Mouse (Mus musculus) limb, embryonic 10.5 days (tissue): ENCODE data around the gene Adal. TPM values are rescaled to one million over a fixed set of nuclear protein-coding genes. Genes with fewer than 3 reads are reported as not detected.
A peak's percentile ranks its signal among the peaks of the same experiment; 100 is the strongest.

ENCODE experiments used
- DNase-seq: peaks from one replicate; pipeline ENCODE4 v3.0.0-alpha.2; 2017; ENCODE audit warnings: low spot score
- H3K27ac ChIP-seq: fragments of 300-500 bp; sonication (generic); 2 replicates; pipeline ENCODE4 v1.5.1; 2016; ENCODE audit warnings: mild to moderate bottlenecking
- H3K27me3 ChIP-seq: fragments of 300-500 bp; sonication (generic); 2 replicates; pipeline ENCODE4 v1.6.1; 2016; ENCODE audit warnings: low read depth, mild to moderate bottlenecking; ENCODE audit not compliant: poor library complexity, severe bottlenecking
- H3K36me3 ChIP-seq: fragments of 300-500 bp; sonication (generic); 2 replicates; pipeline ENCODE4 v1.6.1; 2016; ENCODE audit warnings: mild to moderate bottlenecking, moderate library complexity
- H3K4me1 ChIP-seq: fragments of 300-500 bp; sonication (generic); 2 replicates; pipeline ENCODE4 v1.6.1; 2016
- H3K4me3 ChIP-seq: fragments of 300-500 bp; sonication (generic); 2 replicates; pipeline ENCODE4 v1.5.1; 2016; ENCODE audit warnings: mild to moderate bottlenecking, moderate library complexity
- H3K9me3 ChIP-seq: fragments of 300-500 bp; sonication (generic); replicated peaks from 2 replicates; pipeline ENCODE4 v1.6.1; 2016; ENCODE audit warnings: mild to moderate bottlenecking
- WGBS: fragments of 180-500 bp; shearing (Covaris S2); methylation state at CpG from one replicate; pipeline ENCODE4 v1.1.7; 2016; 5-methylcytosine and 5-hydroxymethylcytosine counted together
- polyA plus RNA-seq: library from polyadenylated mRNA; unstranded; fragments of >200 nt; fragmentation: Nextera tagmentation; extraction: Ambion mirVana; gene quantifications from 2 replicates; pipeline ENCODE4 v1.2.1, GENCODE M21; 2016

The Adal gene
- polyA plus RNA-seq, 1 experiment from 2014 or later, result 22.2 TPM

- H3K27me3 ChIP-seq, result no peaks in the 10 kb centered on the region
- DNase-seq, result no peak
- H3K27ac ChIP-seq, result peak overlapping the region; percentile 97
- peak overlapping the region; percentile 76 for H3K4me3 ChIP-seq
- peaks cover 3% of the 10 kb centered on the region; the same call in 1 of the 2 replicates for H3K9me3 ChIP-seq
- H3K36me3 ChIP-seq, result peaks cover 45% of the 10 kb centered on the region
- 81% methylated on average over 16 of the region's 16 CpGs for WGBS
- H3K4me1 ChIP-seq, result peaks cover 23% of the 10 kb centered on the region
Observed at GRCm38 (mm10) chr2:121141216-121142035, 1.2 kb downstream of the Adal start.

- no peak for DNase-seq
- H3K36me3 ChIP-seq, result peaks cover 45% of the 10 kb centered on the region
- 91% methylated on average over 2 of the region's 2 CpGs for WGBS
- H3K4me3 ChIP-seq, result no peak overlapping the region
- no peak overlapping the region for H3K27ac ChIP-seq
- H3K27me3 ChIP-seq, result no peaks in the 10 kb centered on the region
- peaks cover 3% of the 10 kb centered on the region; the same call in 1 of the 2 replicates for H3K9me3 ChIP-seq
- H3K4me1 ChIP-seq, result peaks cover 23% of the 10 kb centered on the region
Observed at GRCm38 (mm10) chr2:121142415-121142814, 2.2 kb downstream of the Adal start.

GRCm38 (mm10) chr2:121149679-121150078, 9.5 kb downstream of the Adal start:
- peaks cover 46% of the 10 kb centered on the region for H3K36me3 ChIP-seq
- 87% methylated on average over 5 of the region's 5 CpGs for WGBS
- no peaks in the 10 kb centered on the region for H3K9me3 ChIP-seq
- DNase-seq, result no peak
- H3K4me1 ChIP-seq, result no peaks in the 10 kb centered on the region
- H3K4me3 ChIP-seq, result no peak overlapping the region
- H3K27me3 ChIP-seq, result no peaks in the 10 kb centered on the region
- H3K27ac ChIP-seq, result no peak overlapping the region

GRCm38 (mm10) chr2:121153100-121153499, 12.9 kb downstream of the Adal start:
- Histone ChIP-seq H3K4me1 (no peaks in the 10 kb centered on the region), H3K27me3 (no peaks in the 10 kb centered on the region), H3K9me3 (no peaks in the 10 kb centered on the region), H3K36me3 (peaks cover 48% of the 10 kb centered on the region), H3K27ac (no peak overlapping the region), H3K4me3 (no peak overlapping the region)
- 90% methylated on average over 3 of the region's 3 CpGs for WGBS
- DNase-seq, result no peak

- H3K9me3 ChIP-seq, result no peaks in the 10 kb centered on the region
- H3K27me3 ChIP-seq, result no peaks in the 10 kb centered on the region
- no peak for DNase-seq
- 46% methylated on average over 4 of the region's 4 CpGs for WGBS
- peak overlapping the region; percentile 78 for H3K4me3 ChIP-seq
- no peak overlapping the region for H3K27ac ChIP-seq
- H3K4me1 ChIP-seq, result peaks cover 23% of the 10 kb centered on the region
- peaks cover 43% of the 10 kb centered on the region for H3K36me3 ChIP-seq
Observed at GRCm38 (mm10) chr2:121169173-121169572, 28.9 kb downstream of the Adal start.

DNA sequence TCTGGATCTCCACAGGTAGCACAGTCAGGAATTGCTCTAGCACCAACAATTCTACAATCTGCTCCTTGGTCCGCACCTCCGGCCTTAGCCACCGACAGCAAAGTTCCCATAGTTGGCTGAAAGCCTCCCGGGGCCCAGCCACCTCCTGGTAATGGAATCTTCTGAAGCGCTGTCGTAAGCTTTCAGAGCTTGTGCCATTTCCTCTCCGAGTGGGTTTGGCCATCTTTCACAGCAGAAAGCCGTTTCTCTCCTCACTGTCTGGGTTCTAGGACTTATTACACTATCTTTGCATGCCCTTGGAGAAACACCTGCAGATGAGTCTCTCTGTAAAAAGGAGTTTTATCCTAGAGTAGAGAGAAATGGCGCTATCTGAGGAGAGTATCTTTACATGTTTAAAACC, 29.7 kb downstream of the Adal start:
- WGBS, result 11% methylated on average over 9 of the region's 9 CpGs
- Histone ChIP-seq H3K4me3 (peak overlapping the region; percentile 78), H3K27me3 (no peaks in the 10 kb centered on the region), H3K36me3 (peaks cover 45% of the 10 kb centered on the region), H3K27ac (0 out of 2 replicates have a peak overlapping the region, but pooled peaks have one; percentile 91), H3K4me1 (peaks cover 23% of the 10 kb centered on the region), H3K9me3 (no peaks in the 10 kb centered on the region)
- DNase-seq, result peak; percentile 40

DNA sequence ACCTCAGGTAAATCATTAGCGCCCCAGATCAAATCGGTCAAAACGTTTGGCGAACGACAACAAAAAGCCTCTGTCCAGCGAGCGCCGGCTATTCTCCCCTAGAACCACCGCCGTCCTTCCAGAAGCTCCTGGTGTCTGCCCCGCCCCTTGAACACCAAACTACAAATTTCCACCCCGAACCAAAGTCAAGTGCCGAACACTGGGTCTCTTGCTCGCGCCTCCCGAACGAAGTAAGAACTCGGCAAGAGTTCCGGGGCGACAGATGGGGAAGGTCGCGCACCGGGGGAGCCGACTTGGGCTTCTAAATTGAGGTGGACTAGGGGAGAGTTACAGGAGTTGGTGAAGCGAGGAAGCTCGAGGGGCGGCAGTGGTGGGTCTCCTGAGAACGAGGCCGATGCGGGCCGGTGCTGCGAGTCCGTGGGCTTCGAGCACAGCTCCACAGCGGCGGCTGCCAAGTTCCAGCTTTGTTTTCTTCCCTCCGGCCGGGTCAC, 30.3 kb downstream of the Adal start, which contains the start of gene Tubgcp4:
Gene Tubgcp4 (plus strand): TSS at position 174 of the 491 bp plus-strand sequence.
- Histone ChIP-seq H3K9me3 (no peaks in the 10 kb centered on the region), H3K4me1 (peaks cover 23% of the 10 kb centered on the region), H3K4me3 (peak within 1 kb of the TSS; percentile 78), H3K36me3 (peaks cover 46% of the 10 kb centered on the region), H3K27me3 (no peaks in the 10 kb centered on the region), H3K27ac (peak within 1 kb of the TSS; percentile 91)
- WGBS, result under 1% methylated on average over 38 of the region's 38 CpGs
- no peak for DNase-seq

DNA sequence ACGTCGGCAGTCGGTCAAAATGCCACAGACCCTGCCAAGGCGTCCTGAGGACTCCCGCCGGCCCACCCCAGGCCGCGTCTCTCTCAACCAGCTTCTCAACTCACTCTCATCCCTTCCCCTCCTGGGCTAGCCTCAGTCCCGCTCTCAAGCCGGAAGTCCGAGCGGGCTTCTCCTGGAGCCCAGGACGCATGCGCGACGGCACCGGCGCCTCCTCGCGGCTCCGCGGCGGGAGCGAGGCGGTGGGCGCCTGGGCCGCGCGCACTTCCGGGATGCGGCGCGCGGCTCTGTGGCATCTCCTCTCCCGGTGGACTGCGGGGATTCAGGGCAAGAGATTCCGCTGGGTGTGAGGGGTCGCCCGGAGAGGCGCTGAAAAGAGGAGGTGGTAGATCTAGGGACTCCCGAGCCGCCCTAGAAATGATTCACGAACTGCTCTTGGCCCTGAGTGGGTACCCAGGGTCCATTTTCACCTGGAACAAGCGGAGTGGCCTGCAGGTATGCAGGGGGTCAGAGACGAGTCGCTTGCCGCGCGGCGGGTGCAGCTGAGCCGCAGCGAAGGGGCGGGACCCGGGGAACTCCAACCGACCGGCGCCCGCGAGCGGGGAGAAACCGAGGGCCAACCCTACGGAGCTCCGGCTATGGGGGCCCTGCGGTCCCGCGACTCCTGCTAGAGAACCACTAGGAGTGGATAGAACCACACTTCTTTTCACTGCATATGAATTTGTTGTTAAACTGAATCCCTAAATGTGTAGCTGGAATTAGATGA, 30.9 kb downstream of the Adal start, which contains the start of gene Zscan29:
Gene Zscan29 (minus strand): TSS at position 146 of the 763 bp plus-strand sequence.
- H3K27me3 ChIP-seq, result no peaks in the 10 kb centered on the region
- H3K27ac ChIP-seq, result peak within 1 kb of the TSS; percentile 91
- peaks cover 23% of the 10 kb centered on the region for H3K4me1 ChIP-seq
- H3K4me3 ChIP-seq, result peak within 1 kb of the TSS; percentile 78
- H3K36me3 ChIP-seq, result peaks cover 46% of the 10 kb centered on the region
- DNase-seq, result peak; percentile 93
- under 1% methylated on average over 66 of the region's 66 CpGs for WGBS
- no peaks in the 10 kb centered on the region for H3K9me3 ChIP-seq

GRCm38 (mm10) chr2:121178828-121179479, 38.7 kb downstream of the Adal start:
- WGBS, result 94% methylated on average over 3 of the region's 3 CpGs
- peaks cover 95% of the 10 kb centered on the region for H3K36me3 ChIP-seq

DNA sequence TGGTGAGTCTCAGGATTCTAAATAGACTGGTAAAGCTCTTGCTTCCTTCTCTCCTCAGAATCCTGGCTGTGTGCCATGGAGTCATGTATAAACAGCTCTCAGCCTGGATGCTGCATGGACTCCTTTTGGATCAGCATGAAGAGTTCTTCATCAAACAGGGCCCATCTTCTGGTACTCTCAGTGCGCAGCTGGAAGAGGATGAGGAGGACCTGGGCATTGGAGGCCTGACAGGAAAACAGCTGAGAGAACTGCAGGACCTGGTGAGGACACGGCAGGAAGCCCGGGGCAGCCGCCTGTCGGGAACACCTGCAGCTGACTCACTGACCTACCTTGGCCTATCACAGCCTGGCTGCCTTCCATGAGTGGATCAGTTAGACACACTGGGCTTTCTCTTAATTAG, 43.2 kb downstream of the Adal start:
- Histone ChIP-seq H3K4me1 (no peaks in the 10 kb centered on the region), H3K9me3 (no peaks in the 10 kb centered on the region), H3K4me3 (no peak overlapping the region), H3K27ac (no peak overlapping the region), H3K36me3 (peaks cover 94% of the 10 kb centered on the region), H3K27me3 (no peaks in the 10 kb centered on the region)
- WGBS, result 88% methylated on average over 5 of the region's 5 CpGs
- no peak for DNase-seq

More at GRCm38 (mm10) chr2:121178828-121179479, 38.7 kb downstream of the Adal start:
- Histone ChIP-seq H3K27ac (no peak overlapping the region), H3K27me3 (no peaks in the 10 kb centered on the region), H3K9me3 (no peaks in the 10 kb centered on the region), H3K4me1 (no peaks in the 10 kb centered on the region), H3K4me3 (no peak overlapping the region)
- no peak for DNase-seq

DNA sequence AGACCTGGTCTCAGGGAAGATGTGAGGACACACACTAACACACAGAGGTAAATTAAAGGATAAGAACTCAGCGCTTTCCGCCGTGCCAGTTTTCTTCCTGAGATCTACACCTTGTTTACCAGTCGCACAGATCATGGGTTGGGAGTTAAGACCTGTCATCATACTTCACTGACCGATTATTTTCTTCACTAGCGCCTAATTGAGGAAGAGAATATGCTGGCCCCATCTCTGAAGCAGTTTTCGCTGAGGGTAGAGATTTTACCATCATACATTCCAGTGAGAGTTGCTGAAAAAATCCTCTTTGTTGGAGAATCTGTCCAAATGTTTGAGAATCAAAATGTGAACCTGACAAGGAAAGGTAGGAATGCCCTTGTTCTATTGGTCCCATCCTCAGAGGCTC, 43.9 kb downstream of the Adal start:
- peaks cover 94% of the 10 kb centered on the region for H3K36me3 ChIP-seq
- DNase-seq, result peak; percentile 7
- H3K4me3 ChIP-seq, result no peak overlapping the region
- H3K27me3 ChIP-seq, result no peaks in the 10 kb centered on the region
- H3K4me1 ChIP-seq, result no peaks in the 10 kb centered on the region
- H3K27ac ChIP-seq, result no peak overlapping the region
- no peaks in the 10 kb centered on the region for H3K9me3 ChIP-seq
- WGBS, result 96% methylated on average over 7 of the region's 7 CpGs

DNA sequence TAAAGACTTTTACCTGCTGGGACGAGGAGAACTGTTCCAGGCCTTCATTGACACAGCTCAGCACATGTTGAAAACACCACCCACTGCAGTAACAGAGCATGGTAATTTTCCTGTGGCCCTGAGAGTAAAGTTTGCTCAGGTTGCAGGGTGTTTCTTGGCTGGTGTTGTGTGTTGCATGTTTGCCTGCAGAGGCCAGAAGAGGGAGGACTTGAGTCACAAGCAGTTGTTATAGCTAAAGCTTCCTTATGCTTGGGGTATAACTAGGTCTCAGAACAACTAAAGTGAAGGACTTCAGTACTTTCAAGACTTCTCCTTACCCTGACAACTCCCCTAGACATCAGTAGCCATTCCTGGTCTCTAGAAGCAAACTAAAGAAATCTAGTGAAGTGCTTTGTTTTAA, 48.3 kb downstream of the Adal start:
- no peak overlapping the region for H3K4me3 ChIP-seq
- WGBS, result 71% methylated on average over 1 of the region's 1 CpGs
- DNase-seq, result peak; percentile 23
- no peaks in the 10 kb centered on the region for H3K4me1 ChIP-seq
- peaks cover 97% of the 10 kb centered on the region for H3K36me3 ChIP-seq
- H3K27me3 ChIP-seq, result no peaks in the 10 kb centered on the region
- no peak overlapping the region for H3K27ac ChIP-seq
- H3K9me3 ChIP-seq, result no peaks in the 10 kb centered on the region
